Mouse (Mus musculus): Measurements from ENCODE around the gene Adap1. TPM values are rescaled to one million over a fixed set of nuclear protein-coding genes. Genes with fewer than 3 reads are reported as not detected.
A peak's percentile ranks its signal among the peaks of the same experiment; 100 is the strongest.

The Adap1 gene
- total RNA-seq, 2 experiments from 2014 or later = 229 to 237 TPM

DNA sequence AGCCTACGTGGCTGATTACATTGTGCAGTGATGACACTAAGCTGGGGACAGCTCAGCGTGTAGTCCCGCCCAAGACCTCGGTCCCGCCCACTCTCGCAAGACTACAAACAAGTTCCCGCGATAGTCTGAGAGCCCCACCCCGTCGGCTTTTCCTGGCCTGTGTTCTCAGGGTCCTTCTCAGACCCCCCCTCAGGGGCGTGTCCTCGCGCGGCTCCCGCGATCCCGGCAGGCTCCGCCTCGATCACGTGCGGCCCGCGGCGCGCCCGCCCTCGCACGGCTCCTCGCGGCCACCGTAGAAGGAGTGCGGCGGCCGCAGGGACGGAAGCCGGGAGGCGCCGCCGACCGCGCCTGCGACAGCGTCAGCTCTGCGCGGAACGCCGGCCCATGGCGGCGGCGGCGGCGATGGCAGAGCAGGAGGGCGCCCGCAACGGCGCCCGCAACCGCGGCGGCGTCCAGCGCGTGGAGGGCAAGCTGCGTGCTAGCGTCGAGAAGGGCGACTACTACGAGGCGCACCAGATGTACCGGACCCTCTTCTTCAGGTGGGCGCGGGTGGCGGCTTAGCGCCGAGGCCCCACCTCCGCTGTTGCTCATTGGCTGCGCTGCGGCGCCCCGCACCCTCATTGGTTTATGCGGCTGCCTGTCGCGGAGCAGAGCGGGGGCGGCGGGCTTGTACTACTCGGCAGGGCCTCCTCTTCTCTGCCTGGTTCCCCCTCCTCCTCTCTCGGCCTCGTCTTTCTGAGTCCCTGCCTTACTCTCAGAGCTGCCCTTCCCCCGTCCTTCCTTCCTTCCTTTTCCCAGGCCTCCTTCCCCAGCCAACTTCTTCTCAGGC, 73.1 kb downstream of the Adap1 start, which contains the start of gene Get4:
Gene Get4, plus strand, starts transcription at position 244 of the 829 bp plus-strand sequence.
- DNase-seq (ENCODE audit: low spot score in 2 of 2) = peak; percentile 94 to 97

DNA sequence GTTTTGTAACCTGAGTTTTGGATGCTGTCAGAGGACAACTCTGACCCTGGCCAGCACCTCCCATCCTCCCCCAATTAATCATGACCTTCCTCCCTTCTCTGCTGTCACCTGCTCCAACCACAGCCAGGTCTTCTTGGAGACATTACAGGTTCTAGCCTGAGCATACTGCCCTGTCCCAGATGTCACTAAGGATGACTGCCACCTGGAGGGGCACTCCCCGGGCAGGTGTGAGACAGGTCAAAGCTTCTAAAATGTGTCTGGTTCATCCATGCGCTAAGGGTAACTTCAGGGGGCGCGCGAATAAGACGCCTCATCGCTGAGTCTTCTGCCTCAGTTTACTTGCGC, 73.7 kb downstream of the Adap1 start:
- no peak for DNase-seq (ENCODE audit: low spot score in 2 of 2)

DNA sequence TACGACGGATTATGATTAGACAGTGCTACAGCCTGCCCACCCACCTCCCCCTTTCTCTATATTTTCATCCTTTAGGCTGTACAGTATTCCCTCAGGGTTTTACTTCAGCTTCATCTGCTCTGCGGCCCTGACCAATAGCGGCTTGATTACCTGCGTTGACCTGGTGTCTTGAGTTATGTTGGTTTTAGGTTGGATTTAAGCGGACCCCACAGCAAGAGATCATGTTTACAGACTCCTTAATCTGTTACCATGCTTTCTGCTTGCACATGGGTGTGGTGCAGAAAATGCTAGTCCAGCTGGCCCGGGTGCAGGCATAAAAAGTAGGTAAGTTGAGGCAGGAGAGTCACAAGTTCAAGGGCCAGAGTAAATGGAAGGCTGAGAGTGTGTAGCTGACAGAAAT, 74.1 kb downstream of the Adap1 start:
- no peak for DNase-seq (ENCODE audit: low spot score in 2 of 2)

DNA sequence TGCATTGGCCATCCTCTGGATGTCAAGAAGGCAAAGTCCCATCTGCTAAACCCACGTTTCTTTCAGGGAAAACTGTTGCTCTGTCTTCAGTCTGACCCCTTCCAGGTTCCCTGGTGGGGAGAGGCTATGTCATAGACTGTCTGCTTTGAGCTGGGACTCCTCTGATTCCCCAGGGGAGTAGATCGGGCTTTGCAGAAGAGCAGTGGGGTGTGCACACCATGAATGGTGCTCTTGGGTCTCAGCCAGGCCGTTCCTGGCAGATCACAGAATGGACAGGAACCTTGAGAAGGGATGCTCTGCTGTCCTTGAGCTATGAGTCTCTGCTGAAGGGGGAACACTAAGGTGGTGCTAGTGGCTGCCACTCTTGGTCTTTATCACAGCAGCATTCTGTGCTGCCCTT, 76.6 kb downstream of the Adap1 start:
- no peak for DNase-seq (ENCODE audit: low spot score in 2 of 2)

DNA sequence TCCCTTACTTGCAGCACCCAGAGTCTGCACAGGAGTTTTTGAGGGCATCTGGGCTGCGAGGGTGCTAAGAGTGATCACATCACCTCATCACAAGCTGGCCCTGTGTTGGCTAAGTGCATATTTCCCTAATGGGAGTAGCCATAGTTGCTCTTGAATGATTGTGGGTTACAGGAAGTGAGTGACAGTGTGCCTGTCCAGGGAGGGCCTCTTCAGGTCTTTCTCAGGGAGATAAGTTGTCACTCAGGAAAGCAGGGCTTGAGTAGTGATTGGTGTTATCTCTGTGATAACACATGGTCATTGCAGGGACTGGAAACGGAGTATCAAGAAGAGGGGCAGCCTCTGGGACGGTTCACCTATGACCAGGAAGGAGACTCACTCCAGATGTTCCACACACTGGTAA, 77.7 kb downstream of the Adap1 start:
- DNase-seq (ENCODE audit: low spot score in 2 of 2) = no peak

DNA sequence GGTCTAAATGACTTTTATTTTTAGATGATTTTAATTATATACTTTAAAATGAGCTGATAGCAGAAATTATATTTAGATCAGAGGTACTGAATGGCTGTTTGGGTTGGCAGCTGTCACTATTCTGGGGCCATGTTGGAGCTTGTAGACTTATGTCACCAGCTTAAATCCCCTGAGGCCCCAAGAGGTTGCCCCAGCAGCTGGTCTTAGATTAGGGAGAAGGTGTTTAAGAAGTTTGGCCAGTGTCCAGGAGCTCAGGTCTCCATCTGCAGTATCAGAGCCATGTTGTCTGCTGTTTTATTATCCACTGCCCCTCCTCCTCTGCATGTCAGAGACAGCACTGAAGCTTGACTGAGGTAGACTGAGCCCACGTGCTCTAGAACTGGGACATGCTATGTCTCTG, 82.0 kb downstream of the Adap1 start:
- DNase-seq (ENCODE audit: low spot score in 2 of 2) = no peak

DNA sequence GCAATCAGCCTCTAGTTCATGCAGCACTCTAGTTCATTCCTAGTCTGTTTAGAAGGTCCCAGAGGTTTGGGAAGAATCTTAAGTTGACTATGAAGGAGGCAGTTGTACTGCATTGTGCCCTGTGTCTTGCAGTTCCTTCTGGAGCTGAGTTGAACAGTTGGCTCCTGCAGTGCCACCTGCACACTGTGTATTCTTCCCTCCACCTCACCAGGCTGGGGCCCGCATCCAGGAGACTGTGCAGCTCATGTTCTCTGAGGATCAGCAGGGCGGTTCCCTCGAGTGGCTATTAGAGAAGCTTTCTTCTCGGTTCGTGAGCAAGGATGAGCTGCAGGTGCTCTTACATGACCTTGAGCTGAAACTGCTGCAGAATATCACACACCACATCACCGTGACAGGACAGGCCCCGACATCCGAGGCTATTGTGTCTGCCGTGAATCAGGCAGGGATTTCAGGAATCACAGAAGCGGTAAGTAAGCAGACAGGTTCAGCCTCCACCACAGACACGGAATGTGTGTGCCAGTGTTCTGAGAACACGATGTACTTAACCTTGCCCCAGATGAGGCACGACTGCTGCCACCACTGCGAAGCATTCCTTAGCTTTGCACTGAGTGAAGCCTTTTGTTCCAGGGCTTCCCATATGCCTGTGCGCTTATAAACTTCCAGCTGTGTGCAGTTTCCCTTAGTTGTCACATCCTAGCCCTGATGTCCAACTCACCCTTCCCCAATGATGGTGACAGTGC, 84.2 kb downstream of the Adap1 start:
- DNase-seq (ENCODE audit: low spot score in 2 of 2) = no peak

DNA sequence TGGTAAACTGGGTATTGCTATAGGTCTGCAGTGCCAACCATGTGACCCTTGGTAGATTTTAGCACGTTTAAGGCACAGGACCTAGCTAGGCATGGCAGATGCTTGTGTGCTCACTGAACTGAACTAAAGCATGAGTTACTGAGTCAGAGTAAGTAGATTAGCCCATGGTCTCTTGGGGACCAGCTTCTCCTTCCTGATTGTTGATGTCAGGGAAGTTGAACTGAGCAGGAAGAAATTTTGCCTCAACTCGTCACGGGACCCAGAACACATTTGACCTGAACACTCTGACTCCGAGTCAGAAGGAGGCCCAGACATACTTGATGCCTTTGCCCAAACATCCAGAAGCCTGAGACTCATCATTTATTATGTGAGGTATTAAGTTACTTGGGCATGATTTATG, 88.0 kb downstream of the Adap1 start:
- DNase-seq (ENCODE audit: low spot score in 2 of 2) = no peak

DNA sequence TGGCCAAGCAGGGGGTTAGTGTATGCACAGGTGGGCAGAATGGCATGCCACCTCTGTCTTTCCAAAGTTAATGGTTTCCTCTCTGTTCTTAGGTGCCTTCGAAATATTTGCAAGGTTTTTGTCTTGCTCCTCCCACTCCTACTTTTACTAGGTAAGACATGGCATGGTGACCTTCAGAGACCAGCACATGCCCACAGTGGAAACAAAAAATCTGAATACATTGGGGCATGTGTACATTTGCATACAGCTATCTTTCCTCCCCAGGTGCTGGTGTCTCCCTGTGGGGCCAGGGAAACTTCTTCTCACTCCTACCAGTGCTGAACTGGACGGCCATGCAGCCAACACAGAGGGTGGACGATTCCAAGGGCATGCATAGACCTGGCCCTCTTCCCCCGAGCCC, 91.0 kb downstream of the Adap1 start:
- no peak for DNase-seq (ENCODE audit: low spot score in 2 of 2)

DNA sequence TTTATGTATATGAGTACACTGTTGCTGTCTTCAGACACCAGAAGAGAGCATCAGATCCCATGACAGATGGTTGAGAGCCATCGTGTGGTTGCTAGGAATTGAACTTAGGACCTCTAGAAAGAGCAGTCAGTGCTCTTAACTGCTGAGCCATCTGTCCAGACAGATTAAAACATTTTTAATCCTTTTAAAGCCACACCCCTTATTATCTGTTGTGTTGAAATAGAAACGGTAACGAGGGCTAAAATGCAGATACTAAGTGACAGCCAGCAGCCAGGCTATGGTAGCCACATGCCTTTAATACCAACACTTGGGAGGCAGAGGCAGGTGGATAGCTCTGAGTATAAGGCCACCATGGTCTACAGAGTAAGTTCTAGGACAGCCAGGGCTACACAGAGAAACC, 93.3 kb downstream of the Adap1 start:
- no peak for DNase-seq (ENCODE audit: low spot score in 2 of 2)

DNA sequence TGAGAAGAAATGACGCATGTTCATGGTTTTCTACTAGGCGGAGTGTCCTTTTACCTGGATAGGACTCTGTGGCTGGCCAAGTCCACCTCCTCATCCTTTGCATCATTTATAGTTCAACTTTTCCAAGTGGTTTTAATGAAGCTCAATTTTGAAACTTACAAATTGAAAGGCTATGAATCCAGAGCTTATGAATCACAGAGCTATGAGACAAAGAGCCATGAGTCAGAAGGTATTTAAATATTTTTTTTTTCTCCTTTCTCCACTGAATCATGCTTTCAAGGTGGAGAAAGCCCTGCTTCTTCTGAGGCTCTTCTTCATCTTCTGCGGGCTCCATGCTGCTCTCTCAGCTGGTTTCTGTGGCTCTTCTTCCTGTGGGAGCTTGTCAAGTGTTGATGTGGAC, 95.7 kb downstream of the Adap1 start:
- DNase-seq (ENCODE audit: low spot score in 2 of 2) = no peak

DNA sequence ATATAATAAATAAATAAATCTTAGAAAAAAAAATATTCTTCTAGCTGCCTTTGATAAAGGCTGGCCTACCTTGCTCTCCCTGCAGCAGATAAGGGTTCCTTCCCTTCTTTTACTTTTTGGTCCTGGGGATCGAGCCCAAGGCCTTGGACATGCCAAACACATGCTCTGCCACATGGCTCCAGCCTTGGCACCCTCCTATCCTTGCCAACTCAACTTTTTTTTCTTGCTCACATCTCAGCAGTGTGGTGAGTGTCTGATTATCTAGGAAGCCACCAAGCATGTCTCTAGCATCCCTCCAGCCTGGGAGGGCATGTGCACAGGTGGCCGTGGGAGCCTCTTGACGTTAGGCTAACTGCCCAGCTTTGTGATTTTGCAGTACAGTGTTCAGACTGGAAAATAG, 97.1 kb downstream of the Adap1 start:
- DNase-seq (ENCODE audit: low spot score in 2 of 2) = no peak

DNA sequence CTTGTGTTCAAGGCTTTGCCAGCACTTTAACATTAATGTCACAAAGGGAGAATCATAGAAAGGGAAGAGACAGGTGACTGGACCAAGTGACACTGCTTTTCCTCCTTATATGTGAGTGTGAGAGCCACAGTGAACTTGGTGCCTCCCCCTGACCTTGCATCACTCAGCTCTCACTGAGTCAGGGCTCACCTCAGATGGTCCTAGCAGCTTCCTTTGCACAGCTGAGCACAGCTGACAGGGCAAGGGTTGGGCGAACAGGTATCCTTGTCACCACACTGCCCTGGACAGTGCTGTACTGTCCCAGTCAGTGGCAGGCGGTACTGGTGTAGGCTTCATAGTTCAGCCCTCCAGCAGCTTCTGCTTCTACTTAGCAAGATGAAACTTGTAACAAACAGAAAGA, 97.8 kb downstream of the Adap1 start:
- DNase-seq (ENCODE audit: low spot score in 2 of 2) = no peak

DNA sequence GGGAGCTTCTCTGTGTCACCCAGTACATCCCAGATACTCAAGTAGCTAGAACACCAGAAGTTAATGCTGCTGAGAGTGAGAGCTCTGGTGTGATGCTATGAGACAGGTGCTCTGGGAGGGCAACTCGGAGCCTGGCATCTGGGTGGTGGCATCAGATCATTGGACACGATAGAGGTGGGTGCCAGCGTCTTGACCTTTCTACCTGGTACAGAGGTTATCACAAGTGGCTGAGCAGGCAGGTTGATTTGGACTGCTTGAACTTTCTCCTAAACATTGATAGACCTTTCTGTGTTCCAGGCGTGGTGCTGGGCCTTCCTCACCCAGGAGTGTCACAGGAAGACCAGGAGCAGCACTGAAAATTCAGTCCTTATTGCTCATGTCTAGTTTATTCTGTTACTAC, 98.2 kb downstream of the Adap1 start:
- DNase-seq (ENCODE audit: low spot score in 2 of 2) = no peak

DNA sequence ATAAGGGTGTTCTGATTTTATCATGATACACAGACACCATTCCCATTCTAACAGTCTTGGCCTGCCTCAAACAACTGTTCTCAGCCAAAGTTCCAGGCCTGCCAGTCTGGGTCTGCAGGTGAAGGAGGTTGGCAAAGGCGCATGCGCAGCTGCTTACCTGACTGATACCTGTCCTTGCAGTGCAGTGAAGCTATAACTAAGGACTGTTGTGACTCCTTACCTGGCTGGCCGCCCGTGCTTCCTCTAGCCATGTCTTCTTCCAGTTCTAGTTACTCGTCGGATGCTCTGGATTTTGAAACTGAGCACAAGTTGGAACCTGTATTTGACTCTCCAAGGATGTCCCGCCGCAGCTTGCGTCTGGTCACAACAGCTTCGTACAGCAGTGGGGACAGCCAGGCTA, 102.1 kb downstream of the Adap1 start:
- DNase-seq (ENCODE audit: low spot score in 2 of 2) = no peak

Small RNAs within 50 kb of the gene (microRNA-seq; reads per million reads assigned to microRNA genes)
- 266 to 366 reads per million in 2 experiments for gene Mir339

Other genes with a start within 250 kb of the Adap1 start
- gene Prkar1b, start 175.6 kb downstream of the Adap1 start, total RNA-seq (2021) = 100 to 1,000 TPM; 762 to 804 TPM
- 1 to 10 TPM; 7.1 to 9.0 TPM for gene Dnaaf5, start 175.4 kb downstream of the Adap1 start, total RNA-seq (2021)
- gene Sun1, start 125.0 kb downstream of the Adap1 start, total RNA-seq (2021) = 100 to 1,000 TPM; 109 to 132 TPM
- gene Get4, start 73.3 kb downstream of the Adap1 start, total RNA-seq (2021) = 10 to 100 TPM; 50.0 to 52.4 TPM
- 10 to 100 TPM; 66.8 to 67.7 TPM for gene Cox19, start 25.8 kb upstream of the Adap1 start, total RNA-seq (2021)
- gene Cyp2w1, start 27.0 kb upstream of the Adap1 start, total RNA-seq (2021) = not detected
- gene Gpr146, start 52.1 kb upstream of the Adap1 start, total RNA-seq (2021) = 10 to 100 TPM; 10.6 to 13.0 TPM
- under 1 TPM in 1 of 2 experiments, not detected in 1; 0.33 TPM for gene C130050O18Rik, start 79.7 kb upstream of the Adap1 start, total RNA-seq (2021)
- 1 to 10 TPM; 2.8 to 3.0 TPM for gene Gper1, start 97.5 kb upstream of the Adap1 start, total RNA-seq (2021)
- 10 to 100 TPM; 14.1 to 14.6 TPM for gene 3110082I17Rik, start 134.9 kb upstream of the Adap1 start, total RNA-seq (2021)
- gene Zfand2a, start 158.9 kb upstream of the Adap1 start, total RNA-seq (2021) = 10 to 100 TPM; 54.6 to 57.6 TPM
- gene Uncx, start 217.9 kb upstream of the Adap1 start, total RNA-seq (2021) = under 1 TPM; 0.23 to 0.30 TPM